16 mouse cellular contexts compared by ENCODE assay signal in the genomic region with DNA sequence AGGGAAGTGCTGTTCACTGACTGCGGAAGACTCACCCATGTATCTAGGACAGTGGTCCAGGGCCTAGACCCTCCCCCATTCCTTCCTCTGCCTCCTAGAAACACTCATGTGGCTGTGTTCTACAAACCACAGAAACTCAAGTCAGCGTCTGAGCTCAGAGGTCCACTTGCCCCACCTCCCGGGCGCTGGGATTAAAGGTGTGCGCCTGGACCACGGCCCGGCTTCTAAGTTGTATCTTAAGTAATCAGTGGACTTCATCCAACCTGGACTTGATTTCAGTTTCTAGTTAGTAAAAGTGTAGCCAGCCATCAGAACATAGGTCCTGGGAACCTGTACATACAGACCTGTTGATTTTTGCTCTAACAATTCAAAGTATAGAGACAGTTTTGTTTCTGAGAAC.
DNase-seq lines count a peak whose midpoint lies in the region; ATAC-seq and TF ChIP-seq lines count a peak whose summit lies in the region.
"Had no signal": no experiment of that assay in that cellular context is flagged by ENCODE, and none has a peak within 500 bp of the region (broad histone marks: within the 10 kb centered on the region; RNA-seq: fewer than 3 reads in every experiment).

No protein-coding gene starts in this region.

- no peak for ATAC-seq in kidney, embryonic 15.5 days (replicated peaks; ENCODE audit: low FRiP score)
- no peak for ATAC-seq in embryonic facial prominence, embryonic 14.5 days (ENCODE audit: low read depth)
- no peak for ATAC-seq in midbrain, embryonic 16.5 days
- ATAC-seq: hindbrain, postnatal 0 days had no signal

- H3K4me2 ChIP-seq in kidney, embryonic 15.5 days = no peak overlapping the region
- no peak overlapping the region for H3K4me2 ChIP-seq in embryonic facial prominence, embryonic 14.5 days (ENCODE audit: low read depth, low read length)
- H3K4me2 ChIP-seq in midbrain, embryonic 16.5 days (ENCODE audit: low read length) = no peak overlapping the region

- no peak for TF ChIP-seq POLR2A in kidney, adult 2 months (IDR thresholded peaks at IDR 0.05; ENCODE audit: low read depth, low read length)
- no peak for TF ChIP-seq POLR2A in small intestine, adult 2 months (IDR thresholded peaks at IDR 0.05; ENCODE audit: low read depth, low read length)

- no peaks in the 10 kb centered on the region for H3K36me3 ChIP-seq in kidney, adult 2 months (ENCODE audit: control insufficient read depth, insufficient read depth, low read length)
- no peaks in the 10 kb centered on the region for H3K36me3 ChIP-seq in kidney, embryonic 15.5 days
- H3K36me3 ChIP-seq in embryonic facial prominence, embryonic 14.5 days (ENCODE audit: control insufficient read depth, insufficient read depth, low read length) = no peaks in the 10 kb centered on the region
- no peaks in the 10 kb centered on the region for H3K36me3 ChIP-seq in small intestine, adult 2 months (ENCODE audit: control insufficient read depth, insufficient read depth, low read length)
- H3K36me3 ChIP-seq in midbrain, embryonic 16.5 days (ENCODE audit: control insufficient read depth, insufficient read depth, low read length) = no peaks in the 10 kb centered on the region
- H3K36me3 ChIP-seq: midbrain, embryonic 10.5 days had no signal

- H3K4me3 ChIP-seq in kidney, adult 2 months (ENCODE audit: insufficient read depth, low read depth, low read length) = no peak overlapping the region
- H3K4me3 ChIP-seq in kidney, embryonic 15.5 days (replicated peaks) = no peak overlapping the region
- no peak overlapping the region for H3K4me3 ChIP-seq in embryonic facial prominence, embryonic 14.5 days (ENCODE audit: low read depth, low read length)
- H3K4me3 ChIP-seq in small intestine, adult 2 months (ENCODE audit: low read depth, low read length) = peak overlapping the region; percentile 13; the same call in 1 of the 2 replicates
- no peak overlapping the region for H3K4me3 ChIP-seq in midbrain, embryonic 16.5 days (ENCODE audit: low read depth, low read length)
- H3K4me3 ChIP-seq: forebrain, embryonic 10.5 days; heart, adult 2 months; midbrain, embryonic 10.5 days; myocyte had no signal

- H3K27ac ChIP-seq in kidney, adult 2 months (ENCODE audit: insufficient read depth, low read depth, low read length) = no peak overlapping the region
- no peak overlapping the region for H3K27ac ChIP-seq in kidney, embryonic 15.5 days
- H3K27ac ChIP-seq in embryonic facial prominence, embryonic 14.5 days (replicated peaks; ENCODE audit: low read depth, low read length) = no peak overlapping the region
- peak overlapping the region; percentile 78 for H3K27ac ChIP-seq in small intestine, adult 2 months (ENCODE audit: insufficient read depth, low read depth, low read length)
- no peak overlapping the region for H3K27ac ChIP-seq in midbrain, embryonic 16.5 days (ENCODE audit: low read length)
- H3K27ac ChIP-seq: forebrain, embryonic 10.5 days; heart, adult 2 months; hindbrain, postnatal 0 days; midbrain, embryonic 10.5 days had no signal

- peak; percentile 21; the same call in 1 of the 2 replicates for TF ChIP-seq CTCF in kidney, adult 2 months (conservative IDR thresholded peaks at IDR 0.05; ENCODE audit: insufficient read depth, insufficient read length, low read depth, low read length)
- peak; percentile 25; the same call in 1 of the 2 replicates for TF ChIP-seq CTCF in small intestine, adult 2 months (IDR thresholded peaks at IDR 0.05; ENCODE audit: extremely low read depth, insufficient read length, insufficient replicate concordance, low read depth, low read length)

- H3K4me1 ChIP-seq in kidney, adult 2 months (ENCODE audit: control insufficient read depth, insufficient read depth, low read length) = peaks cover 4% of the 10 kb centered on the region; the same call in 1 of the 2 replicates
- peaks cover 42% of the 10 kb centered on the region for H3K4me1 ChIP-seq in kidney, embryonic 15.5 days
- H3K4me1 ChIP-seq in embryonic facial prominence, embryonic 14.5 days (ENCODE audit: control insufficient read depth, insufficient read depth, low read length) = peaks cover 36% of the 10 kb centered on the region
- H3K4me1 ChIP-seq in small intestine, adult 2 months (ENCODE audit: control insufficient read depth, insufficient read depth, insufficient read length, low read length) = peaks cover 17% of the 10 kb centered on the region
- peaks cover 31% of the 10 kb centered on the region for H3K4me1 ChIP-seq in midbrain, embryonic 16.5 days (ENCODE audit: control insufficient read depth, insufficient read depth, low read length)

- no peaks in the 10 kb centered on the region for H3K27me3 ChIP-seq in kidney, adult 2 months (replicated peaks; ENCODE audit: control insufficient read depth, insufficient read depth, low read length)
- H3K27me3 ChIP-seq in kidney, embryonic 15.5 days = no peaks in the 10 kb centered on the region
- H3K27me3 ChIP-seq in embryonic facial prominence, embryonic 14.5 days (replicated peaks; ENCODE audit: control insufficient read depth, insufficient read depth, low read length) = no peaks in the 10 kb centered on the region
- H3K27me3 ChIP-seq in small intestine, adult 2 months (ENCODE audit: control insufficient read depth, insufficient read depth, low read length) = no peaks in the 10 kb centered on the region
- no peaks in the 10 kb centered on the region for H3K27me3 ChIP-seq in midbrain, embryonic 16.5 days (ENCODE audit: control insufficient read depth, insufficient read depth, low read depth, low read length)

- H3K9ac ChIP-seq in kidney, embryonic 15.5 days = no peak overlapping the region
- no peak overlapping the region for H3K9ac ChIP-seq in embryonic facial prominence, embryonic 14.5 days (ENCODE audit: low read depth, low read length)
- no peak overlapping the region for H3K9ac ChIP-seq in midbrain, embryonic 16.5 days (ENCODE audit: low read depth, low read length)

- H3K9me3 ChIP-seq in kidney, embryonic 15.5 days (replicated peaks) = no peaks in the 10 kb centered on the region
- H3K9me3 ChIP-seq in embryonic facial prominence, embryonic 14.5 days (ENCODE audit: control insufficient read depth, low read length) = no peaks in the 10 kb centered on the region
- H3K9me3 ChIP-seq in midbrain, embryonic 16.5 days (replicated peaks; ENCODE audit: control insufficient read depth, low read length, poor library complexity, severe bottlenecking) = no peaks in the 10 kb centered on the region
- H3K9me3 ChIP-seq: forebrain, embryonic 10.5 days; G1E; midbrain, embryonic 10.5 days had no signal

- WGBS in kidney, adult 2 months = 59% methylated on average over 7 of the region's 7 CpGs
- WGBS in kidney, embryonic 15.5 days = 85% methylated on average over 7 of the region's 7 CpGs
- WGBS in embryonic facial prominence, embryonic 14.5 days = 62% methylated on average over 7 of the region's 7 CpGs
- WGBS in small intestine, adult 2 months = 25% methylated on average over 7 of the region's 7 CpGs
- WGBS in midbrain, embryonic 16.5 days = 86% methylated on average over 7 of the region's 7 CpGs

- DNase-seq in kidney, adult 2 months = peak; percentile 78
- peak; percentile 54 for DNase-seq in embryonic facial prominence, embryonic 14.5 days (ENCODE audit: low spot score)
- DNase-seq in kidney, postnatal 25 days = peak; percentile 68 to 80
- no peak for DNase-seq in heart, adult 18-20 months
- DNase-seq: adrenal gland, postnatal 10 days; cerebellum, adult 9-11 months; heart, adult 2 months; heart, postnatal 10 days had no signal

Comparison
In these comparisons a context has a peak if more than half of its experiments do, and no peak if none do; other contexts are left out.
1. DNase-seq: peak in kidney, adult 2 months (single experiment), embryonic facial prominence, embryonic 14.5 days (single experiment) and kidney, postnatal 25 days (2 of 2); none in heart, adult 18-20 months (0 of 2).